Mouse (Mus musculus) bone marrow macrophage, adult 2 months (primary cell): ENCODE measurements around the gene Saxo2. TPM values are rescaled to one million over a fixed set of nuclear protein-coding genes. Genes with fewer than 3 reads are reported as not detected.
A peak's percentile ranks its signal among the peaks of the same experiment; 100 is the strongest.

ENCODE experiments used
- H3K27ac ChIP-seq: 2 replicates; pipeline ENCODE4 v1.5.1; 2012; ENCODE audit warnings: low read depth, low read length; ENCODE audit not compliant: insufficient read depth
- H3K4me1 ChIP-seq: 2 replicates; pipeline ENCODE4 v1.6.1; 2012; ENCODE audit warnings: low read length; ENCODE audit not compliant: control insufficient read depth, insufficient read depth
- H3K4me3 ChIP-seq: 2 replicates; pipeline ENCODE4 v1.5.1; 2012; ENCODE audit warnings: mild to moderate bottlenecking, low read length, moderate library complexity; ENCODE audit not compliant: insufficient read depth
- CTCF ChIP-seq: IDR thresholded peaks from 2 replicates; pipeline ENCODE4 v1.5.1; 2012; ENCODE audit warnings: low read depth, mild to moderate bottlenecking, low read length, moderate library complexity
- POLR2A ChIP-seq: IDR thresholded peaks from 2 replicates; pipeline ENCODE4 v1.6.1; 2012; ENCODE audit warnings: mild to moderate bottlenecking, low read depth, low read length, borderline replicate concordance
- polyA plus RNA-seq: library from polyadenylated mRNA; stranded (reverse); fragments of >200 nt; gene quantifications from 2 replicates; pipeline ENCODE4 v1.2.4, GENCODE M21; 2012; ENCODE audit not compliant: missing spikeins, insufficient read depth, insufficient read length

The Saxo2 gene
- 0.67 and 1.9 TPM in 2 replicates for polyA plus RNA-seq

- Histone ChIP-seq H3K4me1 (peaks cover 10% of the 10 kb centered on the region), H3K4me3 (peak within 1 kb of the TSS; percentile 86), H3K27ac (0 out of 2 replicates have a peak within 1 kb of the TSS, but pooled peaks have one; percentile 8)
- TF ChIP-seq CTCF (no peak), POLR2A (no peak)
Measured at GRCm38 (mm10) chr7:82648353-82649080, at the start of gene Saxo2, which contains the start of gene Efl1. Saxo2 (minus strand) TSS chr7:82648528. Efl1 (plus strand) TSS chr7:82648614.

GRCm38 (mm10) chr7:82697668-82698067 lies 49.3 kb upstream of the Saxo2 start:
- TF ChIP-seq POLR2A (no peak), CTCF (peak; percentile 50; the same call in 1 of the 2 replicates)
- Histone ChIP-seq H3K27ac (no peak overlapping the region), H3K4me3 (no peak overlapping the region), H3K4me1 (no peaks in the 10 kb centered on the region)

- Histone ChIP-seq H3K4me1 (peaks cover 35% of the 10 kb centered on the region), H3K27ac (peak overlapping the region; percentile 17), H3K4me3 (peak overlapping the region; percentile 8)
- TF ChIP-seq CTCF, result no peak
- no peak for TF ChIP-seq POLR2A
Measured at GRCm38 (mm10) chr7:82691021-82691738, 42.9 kb upstream of the Saxo2 start.

- peak overlapping the region; percentile 35; the same call in 1 of the 2 replicates for H3K27ac ChIP-seq
- no peak for TF ChIP-seq CTCF
- no peak for TF ChIP-seq POLR2A
- H3K4me1 ChIP-seq, result peaks cover 38% of the 10 kb centered on the region
- no peak overlapping the region for H3K4me3 ChIP-seq
Measured at GRCm38 (mm10) chr7:82688736-82689135, 40.4 kb upstream of the Saxo2 start.

GRCm38 (mm10) chr7:82679901-82680300 lies 31.6 kb upstream of the Saxo2 start:
- Histone ChIP-seq H3K4me3 (no peak overlapping the region), H3K27ac (no peak overlapping the region), H3K4me1 (no peaks in the 10 kb centered on the region)
- TF ChIP-seq CTCF, result no peak
- no peak for TF ChIP-seq POLR2A

GRCm38 (mm10) chr7:82676834-82677233 lies 28.5 kb upstream of the Saxo2 start:
- H3K4me3 ChIP-seq, result no peak overlapping the region
- TF ChIP-seq CTCF, result no peak
- TF ChIP-seq POLR2A, result no peak
- H3K4me1 ChIP-seq, result no peaks in the 10 kb centered on the region
- no peak overlapping the region for H3K27ac ChIP-seq

- H3K4me3 ChIP-seq, result no peak overlapping the region
- TF ChIP-seq POLR2A, result no peak
- TF ChIP-seq CTCF, result no peak
- no peaks in the 10 kb centered on the region for H3K4me1 ChIP-seq
- no peak overlapping the region for H3K27ac ChIP-seq
Measured at GRCm38 (mm10) chr7:82676001-82676400, 27.7 kb upstream of the Saxo2 start.

GRCm38 (mm10) chr7:82664604-82665003 lies 16.3 kb upstream of the Saxo2 start:
- Histone ChIP-seq H3K4me3 (no peak overlapping the region), H3K4me1 (peaks cover 30% of the 10 kb centered on the region), H3K27ac (no peak overlapping the region)
- TF ChIP-seq CTCF, result no peak
- no peak for TF ChIP-seq POLR2A

- Histone ChIP-seq H3K4me1 (peaks cover 10% of the 10 kb centered on the region), H3K4me3 (peak overlapping the region; percentile 86), H3K27ac (no peak overlapping the region)
- TF ChIP-seq CTCF (no peak), POLR2A (no peak)
Measured at GRCm38 (mm10) chr7:82649081-82649445, 735 bp upstream of the Saxo2 start.

GRCm38 (mm10) chr7:82647909-82648308 lies 419 bp downstream of the Saxo2 start:
- Histone ChIP-seq H3K4me3 (peak overlapping the region; percentile 86), H3K27ac (no peak overlapping the region), H3K4me1 (peaks cover 10% of the 10 kb centered on the region)
- TF ChIP-seq POLR2A (no peak), CTCF (no peak)
